12 mouse cellular contexts compared by ENCODE assay signal in genomic region chrX:144526042-144526441, GRCm38 (mm10).
DNase-seq lines count a peak whose midpoint lies in the region; ATAC-seq lines count a peak whose summit lies in the region.
"Had no signal": no experiment of that assay in that cellular context is flagged by ENCODE, and none has a peak within 500 bp of the region (broad histone marks: within the 10 kb centered on the region; RNA-seq: fewer than 3 reads in every experiment).

No protein-coding gene starts in this region.

- H3K4me3 ChIP-seq in lung, embryonic 16.5 days (ENCODE audit: low read length), result no peak overlapping the region
- H3K4me3 ChIP-seq in liver, embryonic 16.5 days (ENCODE audit: low read depth, low read length), result no peak overlapping the region
- H3K4me3 ChIP-seq: forebrain, embryonic 10.5 days; heart, adult 2 months; limb, embryonic 12.5 days had no signal

- H3K36me3 ChIP-seq in lung, embryonic 16.5 days (ENCODE audit: control insufficient read depth, insufficient read depth, low read length), result no peaks in the 10 kb centered on the region
- no peaks in the 10 kb centered on the region for H3K36me3 ChIP-seq in liver, embryonic 16.5 days (ENCODE audit: control insufficient read depth, insufficient read depth)
- H3K36me3 ChIP-seq: forebrain, embryonic 10.5 days; limb, embryonic 12.5 days had no signal

- H3K4me2 ChIP-seq in lung, embryonic 16.5 days (ENCODE audit: low read depth, low read length), result no peak overlapping the region
- H3K4me2 ChIP-seq in liver, embryonic 16.5 days (ENCODE audit: low read depth, low read length), result no peak overlapping the region
- H3K4me2 ChIP-seq: limb, embryonic 12.5 days had no signal

- H3K9ac ChIP-seq in lung, embryonic 16.5 days (ENCODE audit: low read length), result no peak overlapping the region
- no peak overlapping the region for H3K9ac ChIP-seq in liver, embryonic 16.5 days (ENCODE audit: low read depth, low read length)
- H3K9ac ChIP-seq: limb, embryonic 12.5 days had no signal

- no peak for DNase-seq in lung, postnatal 4 days
- DNase-seq in T-cell, adult 2 months (ENCODE audit: low spot score), result peak; percentile 79
- peak; percentile 28 to 37 for DNase-seq in thymus, postnatal 10 days (ENCODE audit: low spot score in 2 of 2)
- no peak for DNase-seq in layer of hippocampus, postnatal 36 days
- DNase-seq in urinary bladder, postnatal 4 days (ENCODE audit: low spot score in 2 of 2), result no peak
- DNase-seq in cerebellum, adult 8-10 months, result no peak

- ATAC-seq in lung, embryonic 16.5 days (ENCODE audit: low read depth), result 0 out of 2 replicates have a peak, but pooled peaks have one; percentile 41
- peak; percentile 43; the same call in 1 of the 2 replicates for ATAC-seq in liver, embryonic 16.5 days (ENCODE audit: low read depth)
- ATAC-seq: midbrain, embryonic 16.5 days had no signal

- no peaks in the 10 kb centered on the region for H3K9me3 ChIP-seq in lung, embryonic 16.5 days (ENCODE audit: control insufficient read depth, low read length)
- no peaks in the 10 kb centered on the region for H3K9me3 ChIP-seq in liver, embryonic 16.5 days (replicated peaks; ENCODE audit: control insufficient read depth, low read length)
- H3K9me3 ChIP-seq: forebrain, embryonic 10.5 days; limb, embryonic 12.5 days had no signal

- H3K27me3 ChIP-seq in lung, embryonic 16.5 days (ENCODE audit: control insufficient read depth, insufficient read depth, low read depth, low read length), result no peaks in the 10 kb centered on the region
- H3K27me3 ChIP-seq in liver, embryonic 16.5 days (ENCODE audit: control insufficient read depth, insufficient read depth, low read depth, low read length), result no peaks in the 10 kb centered on the region

- H3K4me1 ChIP-seq in lung, embryonic 16.5 days (replicated peaks; ENCODE audit: control insufficient read depth, insufficient read depth, low read length), result no peaks in the 10 kb centered on the region
- H3K4me1 ChIP-seq in liver, embryonic 16.5 days (ENCODE audit: control insufficient read depth, low read depth, low read length), result no peaks in the 10 kb centered on the region
- H3K4me1 ChIP-seq: forebrain, embryonic 10.5 days; limb, embryonic 12.5 days had no signal

- 50% methylated on average over 7 of the region's 7 CpGs for WGBS in lung, embryonic 16.5 days
- WGBS in liver, embryonic 16.5 days (ENCODE audit: insufficient replicate concordance), result 26% methylated on average over 7 of the region's 7 CpGs

- no peak overlapping the region for H3K27ac ChIP-seq in lung, embryonic 16.5 days (ENCODE audit: low read length)
- H3K27ac ChIP-seq in liver, embryonic 16.5 days (ENCODE audit: low read length), result no peak overlapping the region
- H3K27ac ChIP-seq: forebrain, embryonic 10.5 days; heart, adult 2 months; limb, embryonic 12.5 days had no signal

Comparison
In these comparisons a context has a peak if more than half of its experiments do, and no peak if none do; other contexts are left out.
1. DNase-seq: peak in T-cell, adult 2 months (single experiment) and thymus, postnatal 10 days (2 of 2); none in lung, postnatal 4 days (0 of 2), layer of hippocampus, postnatal 36 days (0 of 2), urinary bladder, postnatal 4 days (0 of 2) and cerebellum, adult 8-10 months (single experiment).